Mouse (Mus musculus) liver, postnatal 0 days (tissue): Measurements from ENCODE around the gene Sipa1l1.
A peak's percentile ranks its signal among the peaks of the same experiment; 100 is the strongest.

ENCODE experiments used
- CTCF ChIP-seq: sonication (generic); IDR thresholded peaks from 2 replicates; pipeline ENCODE4 v1.5.1; 2016; ENCODE audit warnings: antibody characterized with exemption, low read depth
- EP300 ChIP-seq: IDR thresholded peaks from 2 replicates; pipeline ENCODE4 v1.6.1; 2016; ENCODE audit warnings: antibody characterized with exemption, low read depth, mild to moderate bottlenecking

GRCm38 (mm10) chr12:82246422-82246821 lies 77.3 kb downstream of the Sipa1l1 start:
- TF ChIP-seq CTCF = no peak
- peak; percentile 46; the same call in 1 of the 2 replicates for TF ChIP-seq EP300
